Mouse (Mus musculus) adipocyte (in vitro differentiated cells): ENCODE results near the gene Ripply2.
A peak's percentile ranks its signal among the peaks of the same experiment; 100 is the strongest.

Experiments
- DNase-seq: peaks from one replicate; pipeline ENCODE4 v3.0.0-alpha.2; 2016; ENCODE audit warnings: low spot score

Gene Ripply2

GRCm38 (mm10) chr9:87025764-87026163 lies 10.4 kb downstream of the Ripply2 start:
- DNase-seq: no peak

GRCm38 (mm10) chr9:87027423-87028084 lies 12.2 kb downstream of the Ripply2 start:
- DNase-seq: peak; percentile 77

GRCm38 (mm10) chr9:87032196-87032595 lies 16.9 kb downstream of the Ripply2 start:
- no peak for DNase-seq

DNA sequence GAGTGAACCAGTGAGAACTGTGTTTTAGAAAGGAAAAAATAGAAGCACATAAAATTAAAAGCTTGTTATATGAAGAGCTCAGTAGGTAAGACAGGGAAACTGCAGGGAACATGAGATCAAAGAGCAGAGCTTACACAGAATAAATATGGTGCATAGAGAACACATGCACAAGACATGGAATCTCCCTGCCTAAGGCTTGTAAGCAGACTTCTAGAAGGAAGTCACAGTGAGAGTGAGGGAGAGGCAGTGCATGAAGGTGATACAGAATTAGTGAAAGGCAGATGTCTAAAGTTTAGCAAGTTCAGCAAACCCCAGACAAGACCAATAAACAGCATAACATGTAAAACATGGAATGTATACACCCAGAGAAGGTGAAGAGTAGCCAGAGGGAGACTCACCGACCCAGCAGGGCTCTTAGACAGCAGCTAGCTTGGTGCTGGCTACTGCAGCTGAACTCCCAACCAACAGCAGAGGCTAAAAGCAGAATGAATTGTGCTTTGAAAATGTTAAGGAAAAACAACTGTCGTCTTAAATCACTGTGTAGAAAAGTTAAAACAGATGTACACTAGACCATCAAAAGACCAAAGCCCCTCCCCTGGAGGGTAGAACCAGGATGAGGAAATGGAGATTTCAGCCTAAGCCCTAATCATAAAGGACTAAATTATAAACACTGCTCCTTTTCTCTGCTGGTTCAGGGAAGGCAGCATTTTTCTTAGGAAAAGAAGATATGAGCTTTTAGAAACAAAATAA lies 19.7 kb downstream of the Ripply2 start:
- no peak for DNase-seq

DNA sequence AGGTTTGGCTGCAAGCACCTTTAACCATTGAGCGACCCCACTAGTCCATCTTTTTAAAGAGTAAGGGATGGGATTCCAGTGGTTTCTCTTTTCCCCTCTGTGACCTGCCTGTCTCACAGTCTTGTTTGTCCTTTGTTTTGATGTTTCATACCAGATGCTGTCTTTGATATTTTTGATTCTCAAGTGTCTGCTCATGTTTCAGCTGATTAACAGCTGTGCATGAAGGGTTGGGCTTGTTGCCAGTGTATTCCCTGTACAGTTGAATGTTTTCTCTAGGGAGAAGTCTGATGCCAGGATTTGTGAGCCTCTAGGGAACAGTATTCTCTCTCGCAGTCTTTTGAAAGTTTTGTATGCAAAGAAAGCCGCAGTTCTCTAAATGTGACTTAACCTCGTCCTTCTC lies 34.1 kb downstream of the Ripply2 start:
- no peak for DNase-seq

DNA sequence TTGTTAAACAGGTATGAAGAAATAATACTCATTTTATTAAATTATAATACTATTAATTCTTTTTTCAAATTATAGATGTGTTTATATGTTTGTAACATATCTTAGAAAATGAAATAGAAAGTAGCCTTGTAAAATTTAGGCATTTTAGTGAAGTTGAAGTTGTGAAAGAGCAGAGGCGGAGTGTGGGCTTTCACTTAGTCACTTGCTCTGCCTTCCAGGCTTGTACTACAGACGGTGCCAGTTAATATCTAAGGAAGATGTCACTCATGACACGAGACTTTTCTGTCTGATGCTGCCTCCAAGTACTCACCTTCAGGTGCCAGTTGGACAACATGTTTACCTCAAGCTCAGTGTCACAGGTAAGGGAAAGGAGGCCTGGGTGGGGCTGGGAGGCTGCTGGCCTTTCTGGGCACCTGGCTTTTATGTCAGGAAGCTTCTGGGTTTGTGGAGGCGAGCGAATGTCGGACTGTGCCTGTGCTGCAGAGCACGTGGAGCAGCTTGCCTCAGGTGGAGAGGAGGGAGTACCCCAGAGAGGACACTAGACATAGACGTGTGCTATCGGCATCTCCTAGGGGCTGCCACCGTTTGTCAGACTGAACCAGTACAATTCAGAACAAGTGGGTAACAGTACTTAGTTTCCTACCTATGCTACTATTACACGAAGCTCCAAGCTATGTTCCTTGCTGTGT lies 40.4 kb downstream of the Ripply2 start:
- DNase-seq: no peak

DNA sequence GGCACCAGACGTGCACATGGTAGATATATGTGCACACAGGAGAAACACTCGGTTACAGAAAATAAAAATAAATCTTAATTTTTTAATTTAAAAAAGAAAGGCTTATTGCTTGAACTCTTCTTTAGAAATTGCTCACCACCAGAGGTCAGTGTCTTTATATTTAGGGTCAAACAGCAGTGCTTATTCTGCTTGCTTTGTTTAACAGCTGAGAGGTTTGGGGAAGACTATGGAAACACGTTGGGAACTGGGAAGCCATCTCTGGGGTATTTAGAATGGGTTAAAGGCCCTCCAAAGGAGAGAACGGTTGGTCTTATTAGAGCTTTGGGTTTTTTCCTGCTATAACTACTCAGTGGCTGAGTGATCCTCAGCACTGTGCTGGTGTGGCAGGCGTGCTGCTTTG lies 47.0 kb downstream of the Ripply2 start:
- no peak for DNase-seq

DNA sequence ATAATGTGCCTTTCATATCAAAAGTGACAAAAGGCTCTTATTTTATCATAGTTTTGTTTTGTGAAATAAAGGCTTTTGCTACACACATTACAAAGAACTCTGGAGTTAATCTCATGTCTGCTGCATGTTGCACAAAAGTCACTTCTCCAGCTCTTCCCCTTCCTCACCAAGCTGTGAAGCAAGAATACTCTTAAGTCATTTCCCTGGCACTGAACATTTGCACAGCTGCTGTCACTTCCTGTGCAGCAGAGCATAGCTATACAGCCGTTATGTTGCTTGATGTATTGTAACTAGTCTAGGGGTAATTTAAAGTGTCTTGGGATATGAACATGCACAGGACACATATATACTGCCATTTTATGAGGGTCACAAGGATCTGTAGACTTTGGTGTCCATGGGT lies 52.8 kb downstream of the Ripply2 start:
- no peak for DNase-seq
